Mouse (Mus musculus): ENCODE results near the gene Ccl12. TPM values are rescaled to one million over a fixed set of nuclear protein-coding genes. Genes with fewer than 3 reads are reported as not detected.

Ccl12 gene
- polyA plus RNA-seq, 1 experiment from 2014 or later, result 1.9 TPM

DNA sequence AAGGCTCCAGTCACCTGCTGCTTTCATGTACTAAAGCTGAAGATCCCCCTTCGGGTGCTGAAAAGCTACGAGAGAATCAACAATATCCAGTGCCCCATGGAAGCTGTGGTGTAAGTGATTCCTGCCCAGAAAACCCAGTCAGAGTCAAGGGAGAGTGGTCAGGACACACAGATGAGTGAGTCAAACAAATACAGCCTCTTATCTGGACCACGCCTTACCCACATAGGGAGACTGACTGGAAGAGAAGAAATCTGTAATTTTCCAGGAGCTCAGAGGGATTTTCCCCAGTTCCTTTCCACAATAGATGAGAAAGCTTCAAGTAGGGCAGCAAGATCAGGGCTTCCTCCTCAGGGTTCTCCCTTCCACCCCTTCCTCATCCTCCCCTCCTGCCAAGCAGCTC lies 14.4 kb downstream of the Ccl12 start:
- 58% methylated on average over 3 of the region's 3 CpGs for WGBS

DNA sequence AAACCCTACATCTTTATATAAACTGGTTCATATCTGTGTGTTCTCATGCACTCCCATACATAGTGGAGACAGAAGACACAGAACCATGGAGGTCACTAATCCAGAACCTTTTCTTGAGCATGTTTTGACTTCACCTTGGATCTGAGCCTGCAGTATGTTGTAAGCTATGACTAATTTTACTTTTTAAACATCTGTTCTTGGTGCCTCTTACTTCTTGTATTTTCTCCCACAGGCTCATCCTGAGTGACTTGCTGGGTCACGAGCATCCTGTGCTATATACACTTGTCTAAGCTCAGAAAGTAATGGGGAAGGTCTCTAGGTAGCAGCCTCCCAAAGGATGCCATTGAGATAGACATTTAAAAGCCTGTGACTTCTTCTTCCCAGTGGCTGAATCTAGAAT lies 31.3 kb downstream of the Ccl12 start:
- Histone ChIP-seq H3K9me3 (ENCODE audit: control insufficient read depth) (no peaks in the 10 kb centered on the region), H3K27me3 (replicated peaks; ENCODE audit: control insufficient read depth, insufficient read depth, low read length) (no peaks in the 10 kb centered on the region), H3K4me1 (replicated peaks; ENCODE audit: control insufficient read depth, insufficient read depth, low read length) (no peaks in the 10 kb centered on the region), H3K4me3 (ENCODE audit: low read depth, low read length) (no peak overlapping the region), H3K9ac (ENCODE audit: low read depth, low read length) (no peak overlapping the region), H3K4me2 (replicated peaks; ENCODE audit: low read depth) (no peak overlapping the region), H3K36me3 (ENCODE audit: control insufficient read depth, insufficient read depth) (no peaks in the 10 kb centered on the region), H3K27ac (ENCODE audit: low read depth, low read length) (no peak overlapping the region)
- ATAC-seq, result no peak
- TF ChIP-seq CTCF (IDR thresholded peaks at IDR 0.05; ENCODE audit: low read depth), result no peak
- WGBS, result 61% methylated on average over 1 of the region's 1 CpGs

More for the DNA sequence above, 14.4 kb downstream of the Ccl12 start:
- Histone ChIP-seq H3K4me1 (replicated peaks; ENCODE audit: control insufficient read depth, insufficient read depth, low read length) (no peaks in the 10 kb centered on the region), H3K9ac (ENCODE audit: low read depth, low read length) (no peak overlapping the region), H3K4me3 (ENCODE audit: low read depth, low read length) (no peak overlapping the region), H3K27me3 (replicated peaks; ENCODE audit: control insufficient read depth, insufficient read depth, low read length) (no peaks in the 10 kb centered on the region), H3K4me2 (replicated peaks; ENCODE audit: low read depth) (no peak overlapping the region), H3K27ac (ENCODE audit: low read depth, low read length) (no peak overlapping the region), H3K36me3 (ENCODE audit: control insufficient read depth, insufficient read depth) (no peaks in the 10 kb centered on the region), H3K9me3 (ENCODE audit: control insufficient read depth) (no peaks in the 10 kb centered on the region)
- no peak for TF ChIP-seq CTCF (IDR thresholded peaks at IDR 0.05; ENCODE audit: low read depth)
- ATAC-seq, result no peak

DNA sequence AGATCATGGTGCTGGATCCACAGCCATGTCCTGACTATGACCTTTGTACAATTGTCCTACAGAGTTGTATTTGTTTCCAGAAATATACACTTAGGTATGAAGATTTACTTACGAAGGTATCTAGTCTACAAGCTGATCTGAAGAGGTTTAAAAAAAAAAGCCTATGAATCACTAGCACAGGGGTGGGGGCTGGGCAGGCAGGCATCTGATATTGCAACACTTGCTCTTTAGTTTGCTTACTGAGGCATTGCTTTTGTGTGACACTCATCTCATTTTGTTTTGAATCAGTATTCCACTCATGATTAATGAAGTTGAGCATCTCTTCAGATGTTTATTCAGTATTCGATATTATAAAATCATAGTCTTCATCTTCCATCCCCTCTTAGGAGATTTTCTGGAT lies 34.6 kb downstream of the Ccl12 start:
- TF ChIP-seq CTCF (IDR thresholded peaks at IDR 0.05; ENCODE audit: low read depth), result no peak
- Histone ChIP-seq H3K4me2 (replicated peaks; ENCODE audit: low read depth) (no peak overlapping the region), H3K4me1 (replicated peaks; ENCODE audit: control insufficient read depth, insufficient read depth, low read length) (no peaks in the 10 kb centered on the region), H3K36me3 (ENCODE audit: control insufficient read depth, insufficient read depth) (no peaks in the 10 kb centered on the region), H3K4me3 (ENCODE audit: low read depth, low read length) (no peak overlapping the region), H3K9me3 (ENCODE audit: control insufficient read depth) (no peaks in the 10 kb centered on the region), H3K27me3 (replicated peaks; ENCODE audit: control insufficient read depth, insufficient read depth, low read length) (no peaks in the 10 kb centered on the region), H3K27ac (ENCODE audit: low read depth, low read length) (no peak overlapping the region), H3K9ac (ENCODE audit: low read depth, low read length) (no peak overlapping the region)
- no peak for ATAC-seq
- WGBS, result 75% methylated on average over 2 of the region's 2 CpGs

DNA sequence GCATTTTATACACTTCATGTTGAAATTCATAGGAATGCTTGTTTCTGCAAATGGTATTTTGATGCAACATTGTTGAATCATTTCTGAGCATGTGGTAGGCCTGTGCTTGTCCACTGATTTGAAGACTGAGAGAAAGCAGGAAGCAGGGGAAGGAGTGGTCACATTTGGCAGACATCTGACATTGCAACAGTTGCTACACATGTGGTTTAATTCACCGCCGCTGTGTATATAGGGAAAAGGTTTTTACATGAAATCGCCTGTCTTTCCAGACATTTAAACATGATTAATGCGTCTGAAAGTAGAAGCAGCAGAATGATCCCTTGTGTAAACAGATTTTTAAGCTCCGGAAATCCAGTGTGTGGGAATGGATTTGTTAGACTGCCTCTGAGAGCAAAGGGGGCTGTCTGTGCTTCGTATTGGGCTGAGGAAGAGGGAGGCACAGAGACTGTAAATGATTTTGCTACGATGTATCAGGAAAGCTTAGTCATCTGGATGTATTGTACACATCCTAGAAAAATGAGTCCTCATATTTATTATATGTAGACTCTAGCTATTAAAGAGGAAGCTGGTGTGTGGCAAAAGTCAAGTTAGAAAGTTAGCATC lies 37.9 kb downstream of the Ccl12 start:
- WGBS, result 26% methylated on average over 7 of the region's 7 CpGs
- H3K4me1 ChIP-seq (replicated peaks; ENCODE audit: control insufficient read depth, insufficient read depth, low read length), result no peaks in the 10 kb centered on the region
- ATAC-seq, result no peak
- no peaks in the 10 kb centered on the region for H3K27me3 ChIP-seq (replicated peaks; ENCODE audit: control insufficient read depth, insufficient read depth, low read length)
- no peak overlapping the region for H3K27ac ChIP-seq (ENCODE audit: low read depth, low read length)
- H3K4me3 ChIP-seq (ENCODE audit: low read depth, low read length), result no peak overlapping the region
- no peak overlapping the region for H3K4me2 ChIP-seq (replicated peaks; ENCODE audit: low read depth)
- H3K9ac ChIP-seq (ENCODE audit: low read depth, low read length), result no peak overlapping the region
- no peaks in the 10 kb centered on the region for H3K9me3 ChIP-seq (ENCODE audit: control insufficient read depth)
- no peaks in the 10 kb centered on the region for H3K36me3 ChIP-seq (ENCODE audit: control insufficient read depth, insufficient read depth)
- no peak for TF ChIP-seq CTCF (IDR thresholded peaks at IDR 0.05; ENCODE audit: low read depth)

Other genes starting within 250 kb of the Ccl12 start
- gene 5530401A14Rik, start 241.2 kb upstream of the Ccl12 start, polyA plus RNA-seq (2015; fragmentation: Nextera tagmentation; extraction: Ambion mirVana), result 0.04 and 0.05 TPM in 2 replicates
- gene Asic2, start 133.4 kb upstream of the Ccl12 start, polyA plus RNA-seq (2015; fragmentation: Nextera tagmentation; extraction: Ambion mirVana), result 0.44 and 0.55 TPM in 2 replicates
- gene Ccl2, start 66.3 kb upstream of the Ccl12 start, polyA plus RNA-seq (2015; fragmentation: Nextera tagmentation; extraction: Ambion mirVana), result 3.4 and 4.4 TPM in 2 replicates
- not detected in 2 replicates for gene Gm17268, start 63.3 kb upstream of the Ccl12 start, polyA plus RNA-seq (2015; fragmentation: Nextera tagmentation; extraction: Ambion mirVana)
- gene Ccl7, start 56.1 kb upstream of the Ccl12 start, polyA plus RNA-seq (2015; fragmentation: Nextera tagmentation; extraction: Ambion mirVana), result 2.4 and 2.6 TPM in 2 replicates
- gene Ccl11, start 44.0 kb upstream of the Ccl12 start, polyA plus RNA-seq (2015; fragmentation: Nextera tagmentation; extraction: Ambion mirVana), result 62.4 and 66.6 TPM in 2 replicates
- not detected in 2 replicates for gene Ccl8, start 13.3 kb downstream of the Ccl12 start, polyA plus RNA-seq (2015; fragmentation: Nextera tagmentation; extraction: Ambion mirVana)
- gene Ccl1, start 203.8 kb downstream of the Ccl12 start, polyA plus RNA-seq (2015; fragmentation: Nextera tagmentation; extraction: Ambion mirVana), result not detected in 2 replicates

All from intestine, postnatal 0 days (tissue).